Mouse (Mus musculus) embryonic facial prominence, embryonic 11.5 days (tissue): ENCODE data around the gene Ptprt. TPM values are rescaled to one million over a fixed set of nuclear protein-coding genes. Genes with fewer than 3 reads are reported as not detected.

Experiments
- ATAC-seq: fragments of 200-750 bp; cut with Nextera tagmentation; replicated peaks from 2 replicates; pipeline ENCODE4 v1.8.0; 2017; ENCODE audit warnings: low read depth; ENCODE audit not compliant: insufficient number of reproducible peaks, low FRiP score, low TSS enrichment
- DNase-seq: peaks from one replicate; pipeline ENCODE4 v3.0.0-alpha.2; 2015; ENCODE audit warnings: low spot score
- H3K27ac ChIP-seq: fragments of 300-500 bp; sonication (generic); replicated peaks from 2 replicates; pipeline ENCODE4 v1.5.1; 2014; ENCODE audit warnings: mild to moderate bottlenecking, low read depth, low read length, control low read depth
- H3K27me3 ChIP-seq: fragments of 300-500 bp; sonication (generic); 2 replicates; pipeline ENCODE4 v1.6.1; 2014; ENCODE audit warnings: mild to moderate bottlenecking, low read length, moderate library complexity, mixed read lengths; ENCODE audit not compliant: control insufficient read depth, insufficient read depth
- H3K36me3 ChIP-seq: fragments of 300-500 bp; sonication (generic); replicated peaks from 2 replicates; pipeline ENCODE4 v1.6.1; 2014; ENCODE audit warnings: low read depth, mild to moderate bottlenecking, low read length, moderate library complexity, mixed read lengths; ENCODE audit not compliant: control insufficient read depth, insufficient read depth
- H3K4me1 ChIP-seq: fragments of 300-500 bp; sonication (generic); 2 replicates; pipeline ENCODE4 v1.6.1; 2014; ENCODE audit warnings: low read length, mixed read lengths; ENCODE audit not compliant: control insufficient read depth, insufficient read depth
- H3K4me2 ChIP-seq: fragments of 300-500 bp; sonication (generic); 2 replicates; pipeline ENCODE4 v1.6.1; 2014; ENCODE audit warnings: low read depth, mild to moderate bottlenecking, control low read depth, low read length, moderate library complexity
- H3K4me3 ChIP-seq: fragments of 300-500 bp; sonication (generic); 2 replicates; pipeline ENCODE4 v1.5.1; 2014; ENCODE audit warnings: low read depth, low read length, control low read depth
- H3K9ac ChIP-seq: fragments of 300-500 bp; sonication (generic); replicated peaks from 2 replicates; pipeline ENCODE4 v1.6.1; 2014; ENCODE audit warnings: mild to moderate bottlenecking, control low read depth, low read length
- H3K9me3 ChIP-seq: fragments of 300-500 bp; sonication (generic); replicated peaks from 2 replicates; pipeline ENCODE4 v1.6.1; 2016; ENCODE audit warnings: mild to moderate bottlenecking, low read length, inconsistent platforms, mixed read lengths; ENCODE audit not compliant: control insufficient read depth
- WGBS: fragments of 180-500 bp; shearing (Covaris S2); extraction: QIAGEN DNeasy Blood & Tissue Kit; methylation state at CpG from one replicate; pipeline ENCODE4 v1.1.7; 2014; 5-methylcytosine and 5-hydroxymethylcytosine counted together
- polyA plus RNA-seq: library from polyadenylated mRNA; unstranded; fragments of >200 nt; fragmentation: Nextera tagmentation; extraction: Ambion mirVana; gene quantifications from 2 replicates; pipeline ENCODE4 v1.2.1, GENCODE M21; 2014

Gene Ptprt
- polyA plus RNA-seq, 1 experiment from 2014 or later: 1.00 TPM

GRCm38 (mm10) chr2:161808086-161808801 lies 852.7 kb downstream of the Ptprt start:
- no peak overlapping the region for H3K27ac ChIP-seq
- no peaks in the 10 kb centered on the region for H3K27me3 ChIP-seq
- H3K4me3 ChIP-seq: no peak overlapping the region
- ATAC-seq: no peak
- no peak overlapping the region for H3K9ac ChIP-seq
- no peaks in the 10 kb centered on the region for H3K4me1 ChIP-seq
- WGBS: 83% methylated on average over 9 of the region's 9 CpGs
- H3K9me3 ChIP-seq: no peaks in the 10 kb centered on the region
- H3K36me3 ChIP-seq: no peaks in the 10 kb centered on the region
- no peak for DNase-seq
- no peak overlapping the region for H3K4me2 ChIP-seq

- 73% methylated on average over 8 of the region's 8 CpGs for WGBS
- H3K4me1 ChIP-seq: no peaks in the 10 kb centered on the region
- H3K27me3 ChIP-seq: no peaks in the 10 kb centered on the region
- DNase-seq: no peak
- H3K4me3 ChIP-seq: no peak overlapping the region
- no peak for ATAC-seq
- no peak overlapping the region for H3K27ac ChIP-seq
- no peak overlapping the region for H3K9ac ChIP-seq
- H3K9me3 ChIP-seq: no peaks in the 10 kb centered on the region
- H3K36me3 ChIP-seq: no peaks in the 10 kb centered on the region
- H3K4me2 ChIP-seq: no peak overlapping the region
These were observed 854.5 kb downstream of the Ptprt start for GRCm38 (mm10) chr2:161806287-161807007.

- WGBS: 85% methylated on average over 6 of the region's 6 CpGs
- no peaks in the 10 kb centered on the region for H3K9me3 ChIP-seq
- H3K9ac ChIP-seq: no peak overlapping the region
- H3K36me3 ChIP-seq: no peaks in the 10 kb centered on the region
- H3K27ac ChIP-seq: no peak overlapping the region
- no peaks in the 10 kb centered on the region for H3K27me3 ChIP-seq
- H3K4me3 ChIP-seq: no peak overlapping the region
- H3K4me1 ChIP-seq: no peaks in the 10 kb centered on the region
- DNase-seq (no peak), ATAC-seq (no peak)
- no peak overlapping the region for H3K4me2 ChIP-seq
These were observed 861.0 kb downstream of the Ptprt start for GRCm38 (mm10) chr2:161799946-161800345.

GRCm38 (mm10) chr2:161767528-161767927 lies 893.4 kb downstream of the Ptprt start:
- H3K4me2 ChIP-seq: no peak overlapping the region
- ATAC-seq: no peak
- no peak for DNase-seq
- H3K9me3 ChIP-seq: no peaks in the 10 kb centered on the region
- H3K4me3 ChIP-seq: no peak overlapping the region
- no peak overlapping the region for H3K27ac ChIP-seq
- H3K9ac ChIP-seq: no peak overlapping the region
- H3K27me3 ChIP-seq: no peaks in the 10 kb centered on the region
- H3K4me1 ChIP-seq: no peaks in the 10 kb centered on the region
- WGBS: 84% methylated on average over 2 of the region's 2 CpGs
- no peaks in the 10 kb centered on the region for H3K36me3 ChIP-seq

GRCm38 (mm10) chr2:161713024-161713423 lies 947.9 kb downstream of the Ptprt start:
- no peak for ATAC-seq
- Histone ChIP-seq H3K4me1 (no peaks in the 10 kb centered on the region), H3K4me3 (no peak overlapping the region), H3K27ac (no peak overlapping the region), H3K9ac (no peak overlapping the region), H3K36me3 (no peaks in the 10 kb centered on the region), H3K27me3 (no peaks in the 10 kb centered on the region), H3K4me2 (no peak overlapping the region), H3K9me3 (no peaks in the 10 kb centered on the region)
- DNase-seq: no peak
- 49% methylated on average over 4 of the region's 4 CpGs for WGBS

DNA sequence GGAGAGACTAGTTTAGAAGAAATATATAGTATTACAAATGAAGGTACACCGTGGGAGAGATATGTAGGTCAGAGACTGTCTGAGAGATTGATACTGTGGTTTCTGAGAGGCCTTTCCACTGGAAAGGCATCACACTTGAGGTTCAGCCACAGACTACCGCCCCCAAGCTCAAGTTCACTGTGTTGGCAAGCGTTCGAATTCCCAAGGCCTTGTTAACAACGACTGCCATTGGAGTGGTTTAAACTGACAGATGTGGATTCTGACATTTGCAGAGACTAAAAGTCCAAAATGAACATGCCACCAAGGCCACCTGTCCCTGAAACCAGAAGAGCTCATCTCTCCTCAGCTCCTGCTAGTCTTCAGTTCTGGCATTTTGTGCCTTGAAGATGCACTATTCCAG lies 951.6 kb downstream of the Ptprt start:
- no peak overlapping the region for H3K27ac ChIP-seq
- H3K9ac ChIP-seq: no peak overlapping the region
- H3K4me2 ChIP-seq: no peak overlapping the region
- no peak for DNase-seq
- no peaks in the 10 kb centered on the region for H3K36me3 ChIP-seq
- H3K27me3 ChIP-seq: no peaks in the 10 kb centered on the region
- no peak for ATAC-seq
- no peak overlapping the region for H3K4me3 ChIP-seq
- no peaks in the 10 kb centered on the region for H3K4me1 ChIP-seq
- H3K9me3 ChIP-seq: no peaks in the 10 kb centered on the region
- WGBS: 81% methylated on average over 5 of the region's 5 CpGs

DNA sequence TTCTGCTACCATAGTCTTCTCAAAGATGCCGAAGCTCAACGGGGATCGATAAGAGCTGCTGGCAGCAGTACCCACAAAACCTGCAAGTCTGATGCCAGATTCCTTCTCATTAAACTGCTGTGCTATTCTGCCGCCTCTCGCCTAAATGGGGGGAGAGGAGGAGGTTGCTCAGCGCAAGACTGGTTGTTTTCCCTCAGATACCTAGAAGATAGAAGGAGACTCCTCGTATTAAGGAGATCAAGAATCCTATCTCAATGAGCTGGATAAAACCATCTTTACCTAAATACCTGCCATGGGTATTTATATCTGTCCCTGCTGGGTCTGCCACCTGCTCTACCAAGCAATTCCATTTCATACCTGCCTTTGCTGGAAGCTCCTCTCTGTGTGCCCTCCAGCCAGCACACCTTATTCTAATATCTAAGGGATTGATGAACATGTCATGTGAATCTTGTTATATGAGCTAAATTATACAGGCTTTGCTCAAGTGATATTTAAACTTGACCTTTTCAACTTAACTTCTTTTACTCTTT lies 954.5 kb downstream of the Ptprt start:
- no peaks in the 10 kb centered on the region for H3K9me3 ChIP-seq
- DNase-seq: no peak
- H3K27ac ChIP-seq: no peak overlapping the region
- H3K9ac ChIP-seq: no peak overlapping the region
- WGBS: 90% methylated on average over 7 of the region's 7 CpGs
- no peaks in the 10 kb centered on the region for H3K36me3 ChIP-seq
- no peak overlapping the region for H3K4me3 ChIP-seq
- no peak for ATAC-seq
- H3K27me3 ChIP-seq: no peaks in the 10 kb centered on the region
- H3K4me2 ChIP-seq: no peak overlapping the region
- no peaks in the 10 kb centered on the region for H3K4me1 ChIP-seq

GRCm38 (mm10) chr2:161704811-161705210 lies 956.1 kb downstream of the Ptprt start:
- H3K36me3 ChIP-seq: no peaks in the 10 kb centered on the region
- 39% methylated on average over 8 of the region's 8 CpGs for whole genome bisulfite sequencing
- H3K4me3 ChIP-seq: no peak overlapping the region
- H3K4me2 ChIP-seq: no peak overlapping the region
- H3K9me3 ChIP-seq: no peaks in the 10 kb centered on the region
- no peaks in the 10 kb centered on the region for H3K4me1 ChIP-seq
- no peak overlapping the region for H3K27ac ChIP-seq
- no peak overlapping the region for H3K9ac ChIP-seq
- ATAC-seq (no peak), DNase-seq (no peak)
- H3K27me3 ChIP-seq: no peaks in the 10 kb centered on the region
